Mouse (Mus musculus) ES-E14 (cell line): ENCODE data around the gene Kdelr3.

Experiments
- CHD2 ChIP-seq: IDR thresholded peaks from 2 replicates; pipeline ENCODE4 v1.6.1; 2014; ENCODE audit warnings: mild to moderate bottlenecking, low read depth, low read length, inconsistent platforms
- ZC3H11A ChIP-seq: IDR thresholded peaks from 2 replicates; pipeline ENCODE4 v1.6.1; 2012; ENCODE audit warnings: low read depth, mild to moderate bottlenecking, inconsistent platforms, low read length, borderline replicate concordance
- ZNF384 ChIP-seq: IDR thresholded peaks from 2 replicates; pipeline ENCODE4 v1.6.1; 2012; ENCODE audit warnings: low read depth, low read length, inconsistent platforms

- TF ChIP-seq CHD2 (no peak), ZC3H11A (no peak), ZNF384 (no peak)
Observed at GRCm38 (mm10) chr15:79504707-79505452, 11.3 kb upstream of the Kdelr3 start, which contains the start of gene Kcnj4.
